Mouse (Mus musculus) heart, adult 10 weeks (tissue): ENCODE data around the gene Krtap29-1. TPM values are rescaled to one million over a fixed set of nuclear protein-coding genes. Genes with fewer than 3 reads are reported as not detected.

Source experiments
- polyA plus RNA-seq: library from polyadenylated mRNA; stranded (reverse); fragments of 350-450 nt; fragmentation: Illumina TruSeq; extraction: RNeasy Lipid Tissue Mini Kit (QIAGEN cat#74804); gene quantifications from one replicate; pipeline ENCODE4 v1.2.3, GENCODE M21; 2014; ENCODE audit warnings: low read depth, low replicate concordance

Krtap29-1 gene
- not detected for polyA plus RNA-seq

DNA sequence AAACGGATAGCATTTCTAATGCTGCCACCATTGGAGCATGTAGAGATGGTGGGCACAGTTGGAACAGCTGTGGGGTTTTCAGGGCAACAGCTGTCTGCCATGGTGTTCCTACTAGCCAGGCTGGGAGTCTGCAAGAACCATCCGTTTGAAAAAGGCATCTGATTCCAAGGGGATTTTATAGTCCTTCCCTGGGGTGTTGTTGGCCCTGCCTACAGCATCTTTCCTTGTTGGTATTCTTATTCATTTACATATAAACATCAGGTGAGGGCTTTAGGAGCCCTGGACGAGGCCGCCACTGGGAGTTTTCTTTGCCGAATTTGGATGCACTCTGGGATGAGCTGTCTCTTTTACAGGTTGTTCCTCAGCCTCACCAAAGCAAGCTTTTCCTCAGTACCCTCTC is at the start of gene Krtap29-1:
Gene Krtap29-1, minus strand, starts transcription at position 101 of the 400 bp plus-strand sequence.

DNA sequence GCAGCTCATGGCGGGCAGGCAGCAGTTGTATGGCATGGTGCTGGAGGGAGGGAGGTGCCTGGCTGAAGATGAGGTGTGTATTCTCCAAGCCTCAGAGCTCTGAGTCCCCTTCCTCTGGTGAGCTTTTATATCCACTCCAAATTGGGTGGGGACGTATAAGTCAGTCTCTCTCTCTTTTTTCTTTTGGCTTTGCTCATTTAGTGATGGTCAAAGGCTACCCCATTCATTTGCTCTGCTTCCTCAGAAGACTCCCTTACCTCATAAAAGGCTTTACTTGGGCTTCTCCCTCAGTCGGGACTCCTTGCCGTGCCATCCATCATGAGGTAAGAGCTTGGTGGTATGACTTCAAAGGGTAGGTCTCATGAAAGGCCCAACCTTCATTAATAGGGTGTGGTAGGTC is 37.3 kb upstream of the Krtap29-1 start, which contains the start of gene Krt33a:
Gene Krt33a, minus strand, starts transcription at position 101 of the 400 bp plus-strand sequence.

GRCm38 (mm10) chr11:99993620-99994383 is 14.9 kb upstream of the Krtap29-1 start, which contains the start of gene Krtap17-1:
Krtap17-1 (minus strand) TSS chr11:99993994.

GRCm38 (mm10) chr11:99986180-99986647 is 7.4 kb upstream of the Krtap29-1 start, which contains the start of gene Krtap16-1:
Krtap16-1 (minus strand) TSS chr11:99986597.

GRCm38 (mm10) chr11:99948175-99948574 is 30.7 kb downstream of the Krtap29-1 start, which contains the start of gene Krtap9-5:
Krtap9-5 (plus strand) TSS chr11:99948475.

GRCm38 (mm10) chr11:99935991-99936390 is 42.9 kb downstream of the Krtap29-1 start, which contains the start of gene Krtap31-2:
Krtap31-2 (plus strand) TSS chr11:99936291.

Other genes starting within 250 kb of the Krtap29-1 start
- not detected for gene Gm14180, start 244.8 kb downstream of the Krtap29-1 start, polyA plus RNA-seq
- gene Gm11595, start 206.1 kb downstream of the Krtap29-1 start, polyA plus RNA-seq, result not detected
- not detected for gene Krtap4-8, start 198.3 kb downstream of the Krtap29-1 start, polyA plus RNA-seq
- gene Krtap4-9, start 193.9 kb downstream of the Krtap29-1 start, polyA plus RNA-seq, result not detected
- not detected for gene Gm11596, start 185.6 kb downstream of the Krtap29-1 start, polyA plus RNA-seq
- not detected for gene Gm11569, start 180.1 kb downstream of the Krtap29-1 start, polyA plus RNA-seq
- not detected for gene Gm11554, start 174.6 kb downstream of the Krtap29-1 start, polyA plus RNA-seq
- not detected for gene Krtap4-13, start 169.2 kb downstream of the Krtap29-1 start, polyA plus RNA-seq
- not detected for gene Gm11564, start 163.4 kb downstream of the Krtap29-1 start, polyA plus RNA-seq
- not detected for gene 2300003K06Rik, start 141.0 kb downstream of the Krtap29-1 start, polyA plus RNA-seq
- not detected for gene Krtap4-16, start 127.4 kb downstream of the Krtap29-1 start, polyA plus RNA-seq
- gene Gm11568, start 121.1 kb downstream of the Krtap29-1 start, polyA plus RNA-seq, result not detected
- not detected for gene Gm11559, start 114.6 kb downstream of the Krtap29-1 start, polyA plus RNA-seq
- not detected for gene Krtap9-1, start 105.7 kb downstream of the Krtap29-1 start, polyA plus RNA-seq
- gene Gm11567, start 99.9 kb downstream of the Krtap29-1 start, polyA plus RNA-seq, result not detected
- not detected for gene Krtap31-1, start 71.1 kb downstream of the Krtap29-1 start, polyA plus RNA-seq
- gene Gm11565, start 64.3 kb downstream of the Krtap29-1 start, polyA plus RNA-seq, result not detected
- not detected for gene Krtap31-2, start 42.8 kb downstream of the Krtap29-1 start, polyA plus RNA-seq
- not detected for gene Krtap9-5, start 30.6 kb downstream of the Krtap29-1 start, polyA plus RNA-seq
- not detected for gene Krtap16-1, start 7.5 kb upstream of the Krtap29-1 start, polyA plus RNA-seq
- not detected for gene Krtap17-1, start 14.9 kb upstream of the Krtap29-1 start, polyA plus RNA-seq
- gene Krt33a, start 37.2 kb upstream of the Krtap29-1 start, polyA plus RNA-seq, result not detected
- gene Krt33b, start 50.8 kb upstream of the Krtap29-1 start, polyA plus RNA-seq, result not detected
- not detected for gene Krt34, start 62.5 kb upstream of the Krtap29-1 start, polyA plus RNA-seq
- gene Krt31, start 71.5 kb upstream of the Krtap29-1 start, polyA plus RNA-seq, result not detected
- not detected for gene Krt32, start 109.2 kb upstream of the Krtap29-1 start, polyA plus RNA-seq
- gene Krt35, start 117.2 kb upstream of the Krtap29-1 start, polyA plus RNA-seq, result not detected
- gene Krt36, start 126.6 kb upstream of the Krtap29-1 start, polyA plus RNA-seq, result not detected
- gene Krt13, start 142.5 kb upstream of the Krtap29-1 start, polyA plus RNA-seq, result not detected
- gene Krt15, start 156.9 kb upstream of the Krtap29-1 start, polyA plus RNA-seq, result not detected
- 7.3 TPM for gene Krt19, start 169.6 kb upstream of the Krtap29-1 start, polyA plus RNA-seq
- gene Krt9, start 214.2 kb upstream of the Krtap29-1 start, polyA plus RNA-seq, result not detected
- not detected for gene Krt14, start 228.5 kb upstream of the Krtap29-1 start, polyA plus RNA-seq